Mouse (Mus musculus) spleen, embryonic (tissue): Measurements from ENCODE around the gene Bcl2l12.

ENCODE experiments used
- CTCF ChIA-PET: fragments of 350-600 bp; sonication (Branson Sonifier 250); formaldehyde crosslinking; loops from one replicate; lab custom pipeline; 2022; lab: Charles Lee

The Bcl2l12 gene

GRCm38 (mm10) chr7:45017242-45018061, 18.9 kb upstream of the Bcl2l12 start, which contains the start of gene Rras:
Gene Rras, plus strand, starts transcription at chr7:45017961.
- CTCF ChIA-PET = interaction anchor here (0.6 kb wide), 1 partner anchor 379 kb away, joined by 4 read pairs; no protein-coding TSS in a partner anchor

- CTCF ChIA-PET = interaction anchor here (0.7 to 0.8 kb wide), 3 partner anchors 118 to 688 kb away, joined by 3 to 5 read pairs (median 3); partner anchors contain the start of gene Dbp
Measured at GRCm38 (mm10) chr7:45016761-45017160, 18.2 kb upstream of the Bcl2l12 start.

GRCm38 (mm10) chr7:45015957-45016612, 17.6 kb upstream of the Bcl2l12 start, which contains the start of gene Scaf1:
Gene Scaf1, minus strand, starts transcription at chr7:45016363.
- CTCF ChIA-PET = interaction anchor here (0.6 to 0.8 kb wide), 7 partner anchors 19 to 689 kb away, joined by 3 to 19 read pairs (median 4); partner anchors contain the start of genes Dbp and Irf3

- CTCF ChIA-PET = interaction anchor here (0.6 kb wide), 1 partner anchor 33 kb away, joined by 7 read pairs; no protein-coding TSS in a partner anchor
Measured at GRCm38 (mm10) chr7:45015344-45015956, 16.9 kb upstream of the Bcl2l12 start.

GRCm38 (mm10) chr7:45014096-45014451, 15.6 kb upstream of the Bcl2l12 start:
- CTCF ChIA-PET = no interaction called here

GRCm38 (mm10) chr7:45013366-45014095, 15.0 kb upstream of the Bcl2l12 start:
- CTCF ChIA-PET = interaction anchor here (0.6 kb wide), 1 partner anchor 54 kb away, joined by 4 read pairs; no protein-coding TSS in a partner anchor

- CTCF ChIA-PET = interaction anchor here (0.6 kb wide), 1 partner anchor 55 kb away, joined by 4 read pairs; no protein-coding TSS in a partner anchor
Measured at GRCm38 (mm10) chr7:45012824-45013223, 14.3 kb upstream of the Bcl2l12 start.

- CTCF ChIA-PET = interaction anchor here (0.6 kb wide), 1 partner anchor 35 kb away, joined by 4 read pairs; no protein-coding TSS in a partner anchor
Measured at GRCm38 (mm10) chr7:45012011-45012410, 13.5 kb upstream of the Bcl2l12 start.

- CTCF ChIA-PET = no interaction called here
Measured at GRCm38 (mm10) chr7:45008411-45008810, 9.9 kb upstream of the Bcl2l12 start.

- CTCF ChIA-PET = no interaction called here
Measured at GRCm38 (mm10) chr7:45007846-45008245, 9.3 kb upstream of the Bcl2l12 start.

GRCm38 (mm10) chr7:45007141-45007540, 8.6 kb upstream of the Bcl2l12 start:
- CTCF ChIA-PET = no interaction called here

GRCm38 (mm10) chr7:45006503-45006902, 8.0 kb upstream of the Bcl2l12 start:
- CTCF ChIA-PET = no interaction called here

GRCm38 (mm10) chr7:45005321-45005992, 6.9 kb upstream of the Bcl2l12 start:
- CTCF ChIA-PET = no interaction called here

GRCm38 (mm10) chr7:45004546-45004945, 6.0 kb upstream of the Bcl2l12 start:
- CTCF ChIA-PET = no interaction called here

GRCm38 (mm10) chr7:45002440-45002839, 3.9 kb upstream of the Bcl2l12 start:
- CTCF ChIA-PET = no interaction called here

GRCm38 (mm10) chr7:45000539-45001114, 2.1 kb upstream of the Bcl2l12 start:
- CTCF ChIA-PET = no interaction called here

- CTCF ChIA-PET = no interaction called here
Measured at GRCm38 (mm10) chr7:44999753-45000152, 1.2 kb upstream of the Bcl2l12 start.

GRCm38 (mm10) chr7:44997940-44998428, 528 bp downstream of the Bcl2l12 start:
- CTCF ChIA-PET = interaction anchor here (0.6 to 1.2 kb wide), 2 partner anchors 14 to 18 kb away, joined by 3 read pairs; partner anchors contain the start of gene Scaf1

- CTCF ChIA-PET = interaction anchor here (0.6 to 1.2 kb wide), 2 partner anchors 14 to 19 kb away, joined by 3 read pairs; partner anchors contain the start of gene Scaf1
Measured at GRCm38 (mm10) chr7:44997231-44997939, 1.1 kb downstream of the Bcl2l12 start, which contains the start of gene Irf3. Gene Irf3, plus strand, starts transcription at chr7:44997648.
